Comparison of ENCODE assay signal across 10 mouse cellular contexts in genomic region chr17:28287980-28288379, GRCm38 (mm10). TPM values are rescaled to one million over a fixed set of nuclear protein-coding genes. Genes with fewer than 3 reads are reported as not detected.
DNase-seq lines count a peak whose midpoint lies in the region; ATAC-seq and TF ChIP-seq lines count a peak whose summit lies in the region.
"Had no signal": no experiment of that assay in that cellular context is flagged by ENCODE, and none has a peak within 500 bp of the region (broad histone marks: within the 10 kb centered on the region; RNA-seq: fewer than 3 reads in every experiment).

No protein-coding gene starts in this region.

- TF ChIP-seq CTCF in heart, postnatal 0 days (IDR thresholded peaks at IDR 0.05; ENCODE audit: low read depth), result peak; percentile 34

- DNase-seq in heart, postnatal 0 days (ENCODE audit: low spot score), result peak; percentile 42
- no peak for DNase-seq in heart, postnatal 36 days
- DNase-seq in 416B (ENCODE audit: low read depth) (peak; percentile 92), MN1 (ENCODE audit: low spot score) (peak; percentile 57)
- DNase-seq in urinary bladder, adult 18-20 months (ENCODE audit: low spot score in 2 of 2), result no peak
- no peak for DNase-seq in kidney, adult 18-20 months
- DNase-seq in gastrocnemius, postnatal 14 days, result no peak

- no peak overlapping the region for H3K27ac ChIP-seq in heart, postnatal 0 days (ENCODE audit: low read depth)
- H3K27ac ChIP-seq in lung, embryonic 16.5 days (ENCODE audit: low read length), result no peak overlapping the region
- H3K27ac ChIP-seq: embryonic facial prominence, embryonic 13.5 days had no signal

- no peaks in the 10 kb centered on the region for H3K9me3 ChIP-seq in heart, postnatal 0 days (replicated peaks; ENCODE audit: control insufficient read depth, low read length)
- no peaks in the 10 kb centered on the region for H3K9me3 ChIP-seq in lung, embryonic 16.5 days (ENCODE audit: control insufficient read depth, low read length)
- H3K9me3 ChIP-seq: embryonic facial prominence, embryonic 13.5 days; heart, embryonic 13.5 days had no signal

- H3K4me1 ChIP-seq in heart, postnatal 0 days (ENCODE audit: control insufficient read depth, insufficient read depth), result no peaks in the 10 kb centered on the region
- H3K4me1 ChIP-seq in lung, embryonic 16.5 days (replicated peaks; ENCODE audit: control insufficient read depth, insufficient read depth, low read length), result peaks cover 14% of the 10 kb centered on the region

- no peak for TF ChIP-seq EP300 in heart, postnatal 0 days (IDR thresholded peaks at IDR 0.05; ENCODE audit: low read depth)

- H3K4me3 ChIP-seq in heart, postnatal 0 days (ENCODE audit: low read depth, low read length), result no peak overlapping the region
- no peak overlapping the region for H3K4me3 ChIP-seq in lung, embryonic 16.5 days (ENCODE audit: low read length)
- H3K4me3 ChIP-seq: embryonic facial prominence, embryonic 13.5 days; heart, embryonic 13.5 days had no signal

- H3K9ac ChIP-seq in heart, postnatal 0 days (replicated peaks; ENCODE audit: low read depth, low read length), result no peak overlapping the region
- H3K9ac ChIP-seq in lung, embryonic 16.5 days (ENCODE audit: low read length), result no peak overlapping the region
- H3K9ac ChIP-seq: embryonic facial prominence, embryonic 13.5 days; heart, embryonic 13.5 days had no signal

- WGBS in heart, postnatal 0 days, result 39% methylated on average over 5 of the region's 5 CpGs
- 42% methylated on average over 5 of the region's 5 CpGs for WGBS in lung, embryonic 16.5 days

- H3K4me2 ChIP-seq in heart, postnatal 0 days (ENCODE audit: low read depth, low read length), result no peak overlapping the region
- H3K4me2 ChIP-seq in lung, embryonic 16.5 days (ENCODE audit: low read depth, low read length), result no peak overlapping the region
- H3K4me2 ChIP-seq: embryonic facial prominence, embryonic 13.5 days; heart, embryonic 13.5 days had no signal

- no peaks in the 10 kb centered on the region for H3K36me3 ChIP-seq in heart, postnatal 0 days (replicated peaks; ENCODE audit: control insufficient read depth, insufficient read depth, low read length)
- H3K36me3 ChIP-seq in lung, embryonic 16.5 days (ENCODE audit: control insufficient read depth, insufficient read depth, low read length), result 0 out of 2 replicates have a peak, but pooled peaks cover 4% of the 10 kb centered on the region

- H3K27me3 ChIP-seq in heart, postnatal 0 days (ENCODE audit: control insufficient read depth, insufficient read depth, low read length), result no peaks in the 10 kb centered on the region
- no peaks in the 10 kb centered on the region for H3K27me3 ChIP-seq in lung, embryonic 16.5 days (ENCODE audit: control insufficient read depth, insufficient read depth, low read depth, low read length)
- H3K27me3 ChIP-seq: embryonic facial prominence, embryonic 13.5 days; heart, embryonic 13.5 days had no signal

- ATAC-seq in heart, postnatal 0 days (ENCODE audit: insufficient read depth, low read depth), result peak; percentile 40
- ATAC-seq in lung, embryonic 16.5 days (ENCODE audit: low read depth), result peak; percentile 35; the same call in 1 of the 2 replicates

- intact Hi-C loops in heart, postnatal 36 days (cut with DNase I), result no loop called here
- intact Hi-C loops in gastrocnemius, postnatal 14 days (cut with DNase I; ENCODE audit: low total_unique reads), result no loop called here

RNA-seq across cellular contexts. Expression of gene Fance, which starts 25.3 kb away (rescaled TPM):
- total RNA-seq in heart, postnatal 0 days (2014; rRNA removed; ENCODE audit: low replicate concordance), result 14.1 and 21.7 TPM in 2 replicates
- polyA plus RNA-seq in heart, postnatal 0 days (2015; fragmentation: Nextera tagmentation; extraction: Ambion mirVana), result 13.8 and 14.1 TPM in 2 replicates
- 10 to 100 TPM; 10.9 to 17.3 TPM for total RNA-seq in heart, postnatal 36 days (2021)
- polyA plus RNA-seq in lung, embryonic 16.5 days (2015; fragmentation: Nextera tagmentation; extraction: Ambion mirVana), result 22.1 and 32.4 TPM in 2 replicates
- total RNA-seq in gastrocnemius, postnatal 14 days (2021), result 10 to 100 TPM; 10.2 to 10.4 TPM

RNA-seq across cellular contexts. Expression of gene Rpl10a, which starts 40.3 kb away (rescaled TPM):
- total RNA-seq in heart, postnatal 0 days (2014; rRNA removed; ENCODE audit: low replicate concordance), result 817 and 939 TPM in 2 replicates
- 255 and 273 TPM in 2 replicates for polyA plus RNA-seq in heart, postnatal 0 days (2015; fragmentation: Nextera tagmentation; extraction: Ambion mirVana)
- total RNA-seq in heart, postnatal 36 days (2021), result 100 to 1,000 TPM; 392 TPM
- polyA plus RNA-seq in lung, embryonic 16.5 days (2015; fragmentation: Nextera tagmentation; extraction: Ambion mirVana), result 615 and 635 TPM in 2 replicates
- 100 to 1,000 TPM; 541 to 620 TPM for total RNA-seq in gastrocnemius, postnatal 14 days (2021)

RNA-seq across cellular contexts. Expression of gene Ppard, which starts 55.5 kb away (rescaled TPM):
- total RNA-seq in heart, postnatal 0 days (2014; rRNA removed; ENCODE audit: low replicate concordance), result 6.6 and 23.1 TPM in 2 replicates
- polyA plus RNA-seq in heart, postnatal 0 days (2015; fragmentation: Nextera tagmentation; extraction: Ambion mirVana), result 0.99 and 1.4 TPM in 2 replicates
- total RNA-seq in heart, postnatal 36 days (2021), result 10 to 100 TPM; 33.3 to 40.1 TPM
- 2.7 TPM in 2 replicates for polyA plus RNA-seq in lung, embryonic 16.5 days (2015; fragmentation: Nextera tagmentation; extraction: Ambion mirVana)
- 10 to 100 TPM; 29.2 to 29.5 TPM for total RNA-seq in gastrocnemius, postnatal 14 days (2021)

Comparison
In these comparisons a context has a peak if more than half of its experiments do, and no peak if none do; other contexts are left out.
1. DNase-seq: peak in heart, postnatal 0 days (single experiment), 416B (single experiment) and MN1 (single experiment); none in heart, postnatal 36 days (0 of 2), urinary bladder, adult 18-20 months (0 of 2), kidney, adult 18-20 months (single experiment) and gastrocnemius, postnatal 14 days (single experiment).